Mouse (Mus musculus) MEL (cell line): ENCODE results near the gene Fanci. TPM values are rescaled to one million over a fixed set of nuclear protein-coding genes. Genes with fewer than 3 reads are reported as not detected.
A peak's percentile ranks its signal among the peaks of the same experiment; 100 is the strongest.

Experiments used
- DNase-seq: peaks from one replicate; pipeline ENCODE4 v3.0.0; 2011; ENCODE audit warnings: low read depth, low spot score
- H3K27ac ChIP-seq: 2 replicates; pipeline ENCODE4 v1.5.1; 2012; ENCODE audit warnings: low read depth, mild to moderate bottlenecking, control low read depth, low read length, moderate library complexity; ENCODE audit not compliant: control insufficient read depth
- H3K27me3 ChIP-seq, 2 experiments: fragments of 150-350 bp in 1 of 2; sonication (generic) in 1 of 2; 2 replicates each; pipeline ENCODE4 v1.6.1; 2012; ENCODE audit warnings: low read length in 2 of 2, mild to moderate bottlenecking in 2 of 2, improper control_type of control experiment in 1 of 2, moderate library complexity in 1 of 2; ENCODE audit not compliant: insufficient read depth in 2 of 2, control insufficient read depth in 1 of 2
- H3K36me3 ChIP-seq, 2 experiments: 2 replicates each; pipeline ENCODE4 v1.6.1; 2012 to 2014; ENCODE audit warnings: low read length in 2 of 2, improper control_type of control experiment in 1 of 2, inconsistent platforms in 1 of 2, mild to moderate bottlenecking in 1 of 2; ENCODE audit not compliant: insufficient read depth in 2 of 2, control insufficient read depth in 1 of 2
- H3K4me1 ChIP-seq, 2 experiments: fragments of 150-350 bp in 1 of 2; sonication (generic) in 1 of 2; 2 replicates each; pipeline ENCODE4 v1.6.1; 2012; ENCODE audit warnings: low read length in 2 of 2, improper control_type of control experiment in 1 of 2, mild to moderate bottlenecking in 1 of 2; ENCODE audit not compliant: insufficient read depth in 2 of 2, control insufficient read depth in 1 of 2
- H3K4me3 ChIP-seq, 2 experiments: fragments of 150-350 bp in 1 of 2; sonication (generic) in 1 of 2; 2 replicates each; pipeline ENCODE4 v1.5.1; 2012; ENCODE audit warnings: low read depth in 2 of 2, low read length in 2 of 2, mild to moderate bottlenecking in 2 of 2, moderate library complexity in 2 of 2, control low read depth in 1 of 2, improper control_type of control experiment in 1 of 2; ENCODE audit not compliant: control insufficient read depth in 1 of 2, insufficient read depth in 1 of 2
- H3K79me2 ChIP-seq: 2 replicates; pipeline ENCODE4 v1.6.1; 2012; ENCODE audit warnings: mild to moderate bottlenecking, low read length, moderate library complexity; ENCODE audit not compliant: control insufficient read depth, poor library complexity, insufficient read depth
- H3K9ac ChIP-seq: 2 replicates; pipeline ENCODE4 v1.6.1; 2012; ENCODE audit warnings: low read depth, mild to moderate bottlenecking, control low read depth, low read length, moderate library complexity; ENCODE audit not compliant: control insufficient read depth, poor library complexity, severe bottlenecking
- H3K9me3 ChIP-seq: fragments of 150-350 bp; sonication (generic); replicated peaks from 2 replicates; pipeline ENCODE4 v1.6.1; 2012; ENCODE audit warnings: mild to moderate bottlenecking, low read length, improper control_type of control experiment, moderate library complexity; ENCODE audit not compliant: insufficient read depth
- CHD2 ChIP-seq: IDR thresholded peaks from 2 replicates; pipeline ENCODE4 v1.6.1; 2011; ENCODE audit warnings: low read length, improper control_type of control experiment
- CTCF ChIP-seq, 3 experiments: IDR thresholded peaks in 2 of 3; conservative IDR thresholded peaks in 1 of 3; 2 replicates each; pipeline ENCODE4 v1.5.1; 2011 to 2012; ENCODE audit warnings: low read length in 3 of 3, low read depth in 2 of 3, mild to moderate bottlenecking in 2 of 3, improper control_type of control experiment in 1 of 3, inconsistent platforms in 1 of 3, mixed read lengths in 1 of 3, moderate library complexity in 1 of 3; ENCODE audit not compliant: control insufficient read depth in 1 of 3, insufficient read depth in 1 of 3, poor library complexity in 1 of 3, severe bottlenecking in 1 of 3
- E2F4 ChIP-seq: IDR thresholded peaks from 2 replicates; pipeline ENCODE4 v1.6.1; 2011; ENCODE audit warnings: low read depth, low read length, improper control_type of control experiment, borderline replicate concordance
- ELF1 ChIP-seq: IDR thresholded peaks from 2 replicates; pipeline ENCODE4 v1.6.1; 2014; ENCODE audit warnings: low read depth, mild to moderate bottlenecking, inconsistent platforms, low read length, improper control_type of control experiment, moderate library complexity
- GABPA ChIP-seq: IDR thresholded peaks from 2 replicates; pipeline ENCODE4 v1.6.1; 2012; ENCODE audit warnings: low read depth, mild to moderate bottlenecking, inconsistent platforms, low read length, improper control_type of control experiment, moderate library complexity
- MEF2A ChIP-seq: IDR thresholded peaks from 2 replicates; pipeline ENCODE4 v1.6.1; 2014; ENCODE audit warnings: low read depth, mild to moderate bottlenecking, inconsistent platforms, low read length, improper control_type of control experiment; ENCODE audit not compliant: poor library complexity, insufficient replicate concordance, severe bottlenecking; ENCODE audit errors: extremely low read depth
- NRF1 ChIP-seq: IDR thresholded peaks from 2 replicates; pipeline ENCODE4 v1.6.1; 2014; ENCODE audit warnings: low read depth, mild to moderate bottlenecking, inconsistent platforms, low read length, improper control_type of control experiment, moderate library complexity; ENCODE audit not compliant: poor library complexity, insufficient read depth, severe bottlenecking
- TBP ChIP-seq: IDR thresholded peaks from 2 replicates; pipeline ENCODE4 v1.8.0; 2011; ENCODE audit warnings: low read depth, low read length, improper control_type of control experiment
- UBTF ChIP-seq: IDR thresholded peaks from 2 replicates; pipeline ENCODE4 v1.6.1; 2012; ENCODE audit warnings: low read depth, mild to moderate bottlenecking, inconsistent platforms, low read length, improper control_type of control experiment, moderate library complexity, borderline replicate concordance; ENCODE audit not compliant: insufficient read depth
- USF1 ChIP-seq: IDR thresholded peaks from 2 replicates; pipeline ENCODE4 v1.6.1; 2014; ENCODE audit warnings: low read depth, mild to moderate bottlenecking, inconsistent platforms, low read length, improper control_type of control experiment, moderate library complexity
- USF2 ChIP-seq, 2 experiments: IDR thresholded peaks; 2 replicates each; pipeline ENCODE4 v1.6.1; 2011 to 2012; ENCODE audit warnings: improper control_type of control experiment in 2 of 2, low read length in 2 of 2, borderline replicate concordance in 1 of 2, inconsistent platforms in 1 of 2, low read depth in 1 of 2, mild to moderate bottlenecking in 1 of 2; ENCODE audit not compliant: insufficient read depth in 1 of 2
- ZKSCAN1 ChIP-seq: IDR thresholded peaks from 2 replicates; pipeline ENCODE4 v1.6.1; 2012; ENCODE audit warnings: low read depth, mild to moderate bottlenecking, inconsistent platforms, low read length, improper control_type of control experiment, moderate library complexity
- polyA plus RNA-seq, 2 experiments: library from polyadenylated mRNA; stranded (reverse) in 1 of 2; unstranded in 1 of 2; fragments of >175 nt in 1 of 2; fragments of >200 nt in 1 of 2; gene quantifications; 2 replicates each; pipeline versions ENCODE4 v1.2.1 to v1.2.4; 2012; ENCODE audit warnings: low replicate concordance in 2 of 2, low read depth in 1 of 2; ENCODE audit not compliant: insufficient read length in 2 of 2, insufficient read depth in 1 of 2, missing spikeins in 1 of 2
- total RNA-seq: library from RNA; depleted of rRNA; stranded (reverse); fragments of 300-350 nt; gene quantifications from 2 replicates; pipeline ENCODE4 v1.2.3, GENCODE M21; 2012

Gene Fanci
- total and polyA plus RNA-seq, 3 experiments, result 8.4 to 9.0 TPM; not detected in 1

- H3K27ac ChIP-seq, result no peak overlapping the region
- H3K36me3 ChIP-seq, result peaks cover 0 to 8% of the 10 kb centered on the region in 2 experiments; a peak in 2 of 4 replicates
- no peak overlapping the region for H3K4me3 ChIP-seq
- no peak for DNase-seq
- 0 out of 4 replicates have a peak, but pooled peaks cover 0 to 2% of the 10 kb centered on the region in 2 experiments for H3K27me3 ChIP-seq
- no peaks in the 10 kb centered on the region for H3K9me3 ChIP-seq
- H3K4me1 ChIP-seq, result peaks cover 2 to 19% of the 10 kb centered on the region in 2 experiments; a peak in 2 of 4 replicates
- H3K9ac ChIP-seq, result no peak overlapping the region
- H3K79me2 ChIP-seq, result no peaks in the 10 kb centered on the region; the same call in 1 of the 2 replicates
- TF ChIP-seq UBTF, result no peak
- no peak for TF ChIP-seq ZKSCAN1
- no peak for TF ChIP-seq USF1
- TF ChIP-seq CHD2, result no peak
- no peak for TF ChIP-seq ELF1
- TF ChIP-seq USF2 (IDR thresholded peaks at IDR 0.05; ENCODE audit: borderline replicate concordance in 1 of 2, insufficient read depth in 1 of 2, low read depth in 1 of 2, low read length in 2 of 2), result no peak
- TF ChIP-seq GABPA, result no peak
- TF ChIP-seq MEF2A, result no peak
- no peak for TF ChIP-seq NRF1
- TF ChIP-seq E2F4, result no peak
- TF ChIP-seq, all 39 proteins: peak for 0
Measured at GRCm38 (mm10) chr7:79473496-79474194, 81.9 kb downstream of the Fanci start.

- Histone ChIP-seq H3K4me3 (no peak overlapping the region), H3K27me3 (0 out of 4 replicates have a peak, but pooled peaks cover 0 to 2% of the 10 kb centered on the region in 2 experiments), H3K4me1 (peaks cover 0 to 10% of the 10 kb centered on the region in 2 experiments; a peak in 2 of 4 replicates), H3K27ac (no peak overlapping the region), H3K79me2 (no peaks in the 10 kb centered on the region; the same call in 1 of the 2 replicates), H3K9ac (no peak overlapping the region), H3K9me3 (no peaks in the 10 kb centered on the region), H3K36me3 (peaks cover 0 to 3% of the 10 kb centered on the region in 2 experiments; a peak in 2 of 4 replicates)
- DNase-seq, result peak; percentile 69
- TF ChIP-seq CTCF (IDR thresholded peaks at IDR 0.05 in 2 of 3, conservative IDR thresholded peaks at IDR 0.05 in 1 of 3; ENCODE audit: control insufficient read depth in 1 of 3, insufficient read depth in 1 of 3, low read depth in 2 of 3, low read length in 3 of 3, poor library complexity in 1 of 3, severe bottlenecking in 1 of 3) (no peak), ELF1 (0 out of 2 replicates have a peak, but pooled peaks have one; percentile 28), TBP (0 out of 2 replicates have a peak, but pooled peaks have one; percentile 31)
Measured at GRCm38 (mm10) chr7:79474831-79475399, 83.2 kb downstream of the Fanci start.
